Mouse (Mus musculus) heart, postnatal 25 days (tissue): ENCODE data around the gene Ptpn20. TPM values are rescaled to one million over a fixed set of nuclear protein-coding genes. Genes with fewer than 3 reads are reported as not detected.

Experiments
- DNase-seq: peaks from one replicate; pipeline ENCODE4 v3.0.0; 2022; ENCODE audit warnings: low spot score
- intact Hi-C: fragments of 180-260 bp; cut with DNase I; formaldehyde crosslinking; loops from one replicate; pipeline ENCODE4 v1.15.1; 2025
- total RNA-seq, 2 experiments: library from RNA; stranded (reverse); gene quantifications; 2 replicates each; pipeline ENCODE4 v1.2.3; 2021

The Ptpn20 gene
- not detected for total RNA-seq

- DNase-seq, result no peak
Measured at GRCm38 (mm10) chr14:33588951-33589350, at the start of gene Ptpn20. Ptpn20 (plus strand) TSS chr14:33589207.

GRCm38 (mm10) chr14:33539559-33540167, 49.3 kb upstream of the Ptpn20 start:
- no peak for DNase-seq
- intact Hi-C loops, result loop anchor here (10.0 kb wide), 1 partner anchor 225 kb away; no protein-coding TSS in a partner anchor

More at GRCm38 (mm10) chr14:33588951-33589350, at the start of gene Ptpn20:
- intact Hi-C loops, result no loop called here

- intact Hi-C loops, result no loop called here
- DNase-seq, result no peak
Measured at GRCm38 (mm10) chr14:33545565-33546143, 43.4 kb upstream of the Ptpn20 start.

- DNase-seq, result no peak
- intact Hi-C loops, result no loop called here
Measured at GRCm38 (mm10) chr14:33548650-33549049, 40.4 kb upstream of the Ptpn20 start.

- no peak for DNase-seq
- intact Hi-C loops, result no loop called here
Measured at GRCm38 (mm10) chr14:33549856-33550255, 39.2 kb upstream of the Ptpn20 start.

GRCm38 (mm10) chr14:33570737-33571136, 18.3 kb upstream of the Ptpn20 start:
- intact Hi-C loops, result no loop called here

GRCm38 (mm10) chr14:33573643-33574042, 15.4 kb upstream of the Ptpn20 start:
- intact Hi-C loops, result no loop called here
- DNase-seq, result no peak

More at GRCm38 (mm10) chr14:33570737-33571136, 18.3 kb upstream of the Ptpn20 start:
- no peak for DNase-seq

- DNase-seq, result no peak
Measured at GRCm38 (mm10) chr14:33579771-33580484, 9.1 kb upstream of the Ptpn20 start.

GRCm38 (mm10) chr14:33598376-33599130, 9.5 kb downstream of the Ptpn20 start:
- intact Hi-C loops, result no loop called here
- no peak for DNase-seq

More at GRCm38 (mm10) chr14:33579771-33580484, 9.1 kb upstream of the Ptpn20 start:
- intact Hi-C loops, result no loop called here

GRCm38 (mm10) chr14:33607431-33607830, 18.4 kb downstream of the Ptpn20 start:
- intact Hi-C loops, result no loop called here
- no peak for DNase-seq

GRCm38 (mm10) chr14:33625036-33625435, 36.0 kb downstream of the Ptpn20 start:
- DNase-seq, result no peak
- intact Hi-C loops, result no loop called here

- intact Hi-C loops, result no loop called here
- no peak for DNase-seq
Measured at GRCm38 (mm10) chr14:33632790-33633372, 43.9 kb downstream of the Ptpn20 start.

GRCm38 (mm10) chr14:33634354-33634753, 45.3 kb downstream of the Ptpn20 start:
- no peak for DNase-seq
- intact Hi-C loops, result no loop called here

- no peak for DNase-seq
- intact Hi-C loops, result no loop called here
Measured at GRCm38 (mm10) chr14:33634774-33635173, 45.8 kb downstream of the Ptpn20 start.

GRCm38 (mm10) chr14:33639357-33639756, 50.4 kb downstream of the Ptpn20 start:
- no peak for DNase-seq
- intact Hi-C loops, result no loop called here

- no peak for DNase-seq
- intact Hi-C loops, result no loop called here
Measured at GRCm38 (mm10) chr14:33650721-33651120, 61.7 kb downstream of the Ptpn20 start.

- DNase-seq, result no peak
- intact Hi-C loops, result no loop called here
Measured at GRCm38 (mm10) chr14:33657471-33657901, 68.5 kb downstream of the Ptpn20 start.

- no peak for DNase-seq
- intact Hi-C loops, result no loop called here
Measured at GRCm38 (mm10) chr14:33658331-33658730, 69.3 kb downstream of the Ptpn20 start.

GRCm38 (mm10) chr14:33662080-33662479, 73.1 kb downstream of the Ptpn20 start:
- intact Hi-C loops, result no loop called here
- no peak for DNase-seq

- no peak for DNase-seq
- intact Hi-C loops, result no loop called here
Measured at GRCm38 (mm10) chr14:33666301-33666700, 77.3 kb downstream of the Ptpn20 start.
